Mouse (Mus musculus) midbrain, embryonic 12.5 days (tissue): ENCODE results near the gene Mettl24. TPM values are rescaled to one million over a fixed set of nuclear protein-coding genes. Genes with fewer than 3 reads are reported as not detected.

ENCODE experiments used
- ATAC-seq: fragments of 200-750 bp; cut with Nextera tagmentation; 2 replicates; pipeline ENCODE4 v1.8.0; 2017; ENCODE audit warnings: low read depth, moderate TSS enrichment, moderate library complexity; ENCODE audit not compliant: low FRiP score
- H3K27ac ChIP-seq: fragments of 300-500 bp; sonication (generic); replicated peaks from 2 replicates; pipeline ENCODE4 v1.5.1; 2016; ENCODE audit warnings: mild to moderate bottlenecking
- H3K27me3 ChIP-seq: fragments of 300-500 bp; sonication (generic); 2 replicates; pipeline ENCODE4 v1.6.1; 2016; ENCODE audit warnings: mild to moderate bottlenecking
- H3K36me3 ChIP-seq: fragments of 300-500 bp; sonication (generic); 2 replicates; pipeline ENCODE4 v1.6.1; 2016
- H3K4me1 ChIP-seq: fragments of 300-500 bp; sonication (generic); 2 replicates; pipeline ENCODE4 v1.6.1; 2016
- H3K4me2 ChIP-seq: fragments of 300-500 bp; sonication (generic); replicated peaks from 2 replicates; pipeline ENCODE4 v1.6.1; 2016; ENCODE audit warnings: mild to moderate bottlenecking, moderate library complexity
- H3K4me3 ChIP-seq: fragments of 300-500 bp; sonication (generic); 2 replicates; pipeline ENCODE4 v1.5.1; 2016; ENCODE audit warnings: mild to moderate bottlenecking
- H3K9ac ChIP-seq: fragments of 300-500 bp; sonication (generic); replicated peaks from 2 replicates; pipeline ENCODE4 v1.6.1; 2016; ENCODE audit warnings: mild to moderate bottlenecking, moderate library complexity
- H3K9me3 ChIP-seq: fragments of 300-500 bp; sonication (generic); 2 replicates; pipeline ENCODE4 v1.6.1; 2016; ENCODE audit warnings: mild to moderate bottlenecking
- WGBS: fragments of 180-500 bp; shearing (Covaris S2); methylation state at CpG from one replicate; pipeline ENCODE4 v1.1.7; 2016; 5-methylcytosine and 5-hydroxymethylcytosine counted together
- polyA plus RNA-seq: library from polyadenylated mRNA; unstranded; fragments of >200 nt; fragmentation: Nextera tagmentation; extraction: Ambion mirVana; gene quantifications from 2 replicates; pipeline ENCODE4 v1.2.1, GENCODE M21; 2016

Mettl24 gene
- polyA plus RNA-seq, 1 experiment from 2014 or later: 0.91 TPM

GRCm38 (mm10) chr10:40830312-40830711, 147.2 kb downstream of the Mettl24 start:
- no peak overlapping the region for H3K27ac ChIP-seq
- H3K9ac ChIP-seq: no peak overlapping the region
- no peaks in the 10 kb centered on the region for H3K4me1 ChIP-seq
- no peaks in the 10 kb centered on the region for H3K27me3 ChIP-seq
- no peak overlapping the region for H3K4me2 ChIP-seq
- H3K4me3 ChIP-seq: no peak overlapping the region
- peaks cover 33% of the 10 kb centered on the region for H3K36me3 ChIP-seq
- ATAC-seq: no peak
- WGBS: 91% methylated on average over 3 of the region's 3 CpGs
- no peaks in the 10 kb centered on the region for H3K9me3 ChIP-seq

GRCm38 (mm10) chr10:40831267-40831666, 148.2 kb downstream of the Mettl24 start:
- H3K4me2 ChIP-seq: no peak overlapping the region
- H3K9me3 ChIP-seq: no peaks in the 10 kb centered on the region
- H3K36me3 ChIP-seq: peaks cover 40% of the 10 kb centered on the region
- H3K4me1 ChIP-seq: no peaks in the 10 kb centered on the region
- no peak for ATAC-seq
- no peak overlapping the region for H3K27ac ChIP-seq
- 89% methylated on average over 4 of the region's 7 CpGs for WGBS
- H3K27me3 ChIP-seq: no peaks in the 10 kb centered on the region
- no peak overlapping the region for H3K4me3 ChIP-seq
- no peak overlapping the region for H3K9ac ChIP-seq

GRCm38 (mm10) chr10:40840086-40840485, 157.0 kb downstream of the Mettl24 start:
- H3K9me3 ChIP-seq: no peaks in the 10 kb centered on the region
- no peak overlapping the region for H3K4me2 ChIP-seq
- no peak overlapping the region for H3K4me3 ChIP-seq
- H3K4me1 ChIP-seq: no peaks in the 10 kb centered on the region
- WGBS: 92% methylated on average over 5 of the region's 5 CpGs
- no peaks in the 10 kb centered on the region for H3K27me3 ChIP-seq
- ATAC-seq: no peak
- H3K27ac ChIP-seq: no peak overlapping the region
- no peak overlapping the region for H3K9ac ChIP-seq
- H3K36me3 ChIP-seq: peaks cover 58% of the 10 kb centered on the region

- Histone ChIP-seq H3K9ac (no peak overlapping the region), H3K4me3 (no peak overlapping the region), H3K4me2 (no peak overlapping the region), H3K27ac (no peak overlapping the region), H3K36me3 (peaks cover 57% of the 10 kb centered on the region), H3K9me3 (no peaks in the 10 kb centered on the region), H3K27me3 (no peaks in the 10 kb centered on the region), H3K4me1 (no peaks in the 10 kb centered on the region)
- 82% methylated on average over 5 of the region's 5 CpGs for WGBS
- no peak for ATAC-seq
Measured at GRCm38 (mm10) chr10:40843841-40844240, 160.8 kb downstream of the Mettl24 start.

- no peaks in the 10 kb centered on the region for H3K4me1 ChIP-seq
- peaks cover 60% of the 10 kb centered on the region for H3K36me3 ChIP-seq
- ATAC-seq: no peak
- H3K4me2 ChIP-seq: no peak overlapping the region
- H3K27ac ChIP-seq: no peak overlapping the region
- no peak overlapping the region for H3K4me3 ChIP-seq
- no peak overlapping the region for H3K9ac ChIP-seq
- no peaks in the 10 kb centered on the region for H3K9me3 ChIP-seq
- no peaks in the 10 kb centered on the region for H3K27me3 ChIP-seq
- WGBS: 84% methylated on average over 10 of the region's 10 CpGs
Measured at GRCm38 (mm10) chr10:40844546-40844945, 161.5 kb downstream of the Mettl24 start.

- no peak overlapping the region for H3K4me3 ChIP-seq
- H3K4me1 ChIP-seq: no peaks in the 10 kb centered on the region
- H3K36me3 ChIP-seq: peaks cover 58% of the 10 kb centered on the region
- 87% methylated on average over 6 of the region's 6 CpGs for WGBS
- H3K4me2 ChIP-seq: no peak overlapping the region
- no peak overlapping the region for H3K9ac ChIP-seq
- no peaks in the 10 kb centered on the region for H3K27me3 ChIP-seq
- no peaks in the 10 kb centered on the region for H3K9me3 ChIP-seq
- no peak for ATAC-seq
- H3K27ac ChIP-seq: no peak overlapping the region
Measured at GRCm38 (mm10) chr10:40845626-40846025, 162.5 kb downstream of the Mettl24 start.

- no peak overlapping the region for H3K4me2 ChIP-seq
- no peak for ATAC-seq
- 95% methylated on average over 10 of the region's 10 CpGs for WGBS
- no peak overlapping the region for H3K27ac ChIP-seq
- H3K36me3 ChIP-seq: peaks cover 45% of the 10 kb centered on the region
- no peaks in the 10 kb centered on the region for H3K27me3 ChIP-seq
- no peak overlapping the region for H3K4me3 ChIP-seq
- no peak overlapping the region for H3K9ac ChIP-seq
- H3K9me3 ChIP-seq: no peaks in the 10 kb centered on the region
- H3K4me1 ChIP-seq: no peaks in the 10 kb centered on the region
Measured at GRCm38 (mm10) chr10:40847176-40847874, 164.2 kb downstream of the Mettl24 start.

- WGBS: 93% methylated on average over 2 of the region's 2 CpGs
- no peak for ATAC-seq
- Histone ChIP-seq H3K9me3 (no peaks in the 10 kb centered on the region), H3K4me2 (no peak overlapping the region), H3K4me1 (no peaks in the 10 kb centered on the region), H3K4me3 (no peak overlapping the region), H3K27me3 (no peaks in the 10 kb centered on the region), H3K9ac (no peak overlapping the region), H3K36me3 (peaks cover 28% of the 10 kb centered on the region), H3K27ac (no peak overlapping the region)
Measured at GRCm38 (mm10) chr10:40850644-40851043, 167.6 kb downstream of the Mettl24 start.

GRCm38 (mm10) chr10:40851138-40851537, 168.1 kb downstream of the Mettl24 start:
- no peaks in the 10 kb centered on the region for H3K4me1 ChIP-seq
- H3K27me3 ChIP-seq: no peaks in the 10 kb centered on the region
- H3K9ac ChIP-seq: no peak overlapping the region
- no peaks in the 10 kb centered on the region for H3K9me3 ChIP-seq
- peaks cover 28% of the 10 kb centered on the region for H3K36me3 ChIP-seq
- H3K4me3 ChIP-seq: no peak overlapping the region
- no peak overlapping the region for H3K4me2 ChIP-seq
- no peak for ATAC-seq
- no peak overlapping the region for H3K27ac ChIP-seq

GRCm38 (mm10) chr10:40855616-40856015, 172.5 kb downstream of the Mettl24 start:
- H3K36me3 ChIP-seq: peaks cover 3% of the 10 kb centered on the region; the same call in 1 of the 2 replicates
- no peaks in the 10 kb centered on the region for H3K4me1 ChIP-seq
- H3K9ac ChIP-seq: no peak overlapping the region
- no peaks in the 10 kb centered on the region for H3K27me3 ChIP-seq
- no peaks in the 10 kb centered on the region for H3K9me3 ChIP-seq
- no peak overlapping the region for H3K4me2 ChIP-seq
- ATAC-seq: no peak
- WGBS: 67% methylated on average over 2 of the region's 2 CpGs
- H3K27ac ChIP-seq: no peak overlapping the region
- H3K4me3 ChIP-seq: no peak overlapping the region

GRCm38 (mm10) chr10:40856703-40857102, 173.6 kb downstream of the Mettl24 start:
- Histone ChIP-seq H3K36me3 (peaks cover 3% of the 10 kb centered on the region; the same call in 1 of the 2 replicates), H3K27ac (no peak overlapping the region), H3K4me1 (no peaks in the 10 kb centered on the region), H3K27me3 (no peaks in the 10 kb centered on the region), H3K4me3 (no peak overlapping the region), H3K9ac (no peak overlapping the region), H3K4me2 (no peak overlapping the region), H3K9me3 (no peaks in the 10 kb centered on the region)
- 93% methylated on average over 7 of the region's 7 CpGs for WGBS
- no peak for ATAC-seq

GRCm38 (mm10) chr10:40857599-40857998, 174.5 kb downstream of the Mettl24 start:
- Histone ChIP-seq H3K27me3 (no peaks in the 10 kb centered on the region), H3K27ac (no peak overlapping the region), H3K9ac (no peak overlapping the region), H3K9me3 (no peaks in the 10 kb centered on the region), H3K36me3 (no peaks in the 10 kb centered on the region), H3K4me2 (no peak overlapping the region), H3K4me3 (no peak overlapping the region), H3K4me1 (no peaks in the 10 kb centered on the region)
- WGBS: 84% methylated on average over 8 of the region's 8 CpGs
- ATAC-seq: no peak
